ENCODE assay signal across 8 mouse cellular contexts in genomic region chr5:57720206-57720880, GRCm38 (mm10). TPM values are rescaled to one million over a fixed set of nuclear protein-coding genes. Genes with fewer than 3 reads are reported as not detected.
DNase-seq lines count a peak whose midpoint lies in the region; ATAC-seq and TF ChIP-seq lines count a peak whose summit lies in the region.

No protein-coding gene starts in this region.

- H3K79me2 ChIP-seq in C2C12 (ENCODE audit: control insufficient read depth, insufficient read depth): peaks cover 74% of the 10 kb centered on the region

- H3ac ChIP-seq in C2C12 (ENCODE audit: control insufficient read depth, insufficient read length, low read depth): peak overlapping the region; percentile 72

- H3K36me3 ChIP-seq in kidney, embryonic 14.5 days (ENCODE audit: control insufficient read depth, insufficient read depth, low read length): no peaks in the 10 kb centered on the region
- no peaks in the 10 kb centered on the region for H3K36me3 ChIP-seq in C2C12 (ENCODE audit: control insufficient read depth, insufficient read depth)
- H3K36me3 ChIP-seq in embryonic facial prominence, embryonic 15.5 days: no peaks in the 10 kb centered on the region
- H3K36me3 ChIP-seq in neural tube, embryonic 11.5 days (ENCODE audit: control insufficient read depth, insufficient read depth, low read length): no peaks in the 10 kb centered on the region

- H3K9ac ChIP-seq in kidney, embryonic 14.5 days (ENCODE audit: low read depth, low read length): peak overlapping the region; percentile 62
- H3K9ac ChIP-seq in embryonic facial prominence, embryonic 15.5 days: no peak overlapping the region
- H3K9ac ChIP-seq in neural tube, embryonic 11.5 days (ENCODE audit: low read length): no peak overlapping the region

- DNase-seq in kidney, adult 11 months: no peak
- peak; percentile 13 to 26 for DNase-seq in layer of hippocampus, postnatal 10 days (ENCODE audit: low spot score in 2 of 2)
- DNase-seq in neural tube, embryonic 11.5 days (ENCODE audit: low spot score): peak; percentile 14
- DNase-seq in adrenal gland, postnatal 14 days: no peak
- no peak for DNase-seq in thymus, adult 18-20 months

- 6% methylated on average over 34 of the region's 34 CpGs for WGBS in kidney, embryonic 14.5 days
- 6% methylated on average over 34 of the region's 34 CpGs for WGBS in embryonic facial prominence, embryonic 15.5 days
- 7% methylated on average over 34 of the region's 34 CpGs for WGBS in neural tube, embryonic 11.5 days

- peak overlapping the region; percentile 92 for H3K4me2 ChIP-seq in kidney, embryonic 14.5 days (replicated peaks; ENCODE audit: low read depth, low read length)
- H3K4me2 ChIP-seq in embryonic facial prominence, embryonic 15.5 days (replicated peaks): peak overlapping the region; percentile 93
- H3K4me2 ChIP-seq in neural tube, embryonic 11.5 days (ENCODE audit: low read depth): peak overlapping the region; percentile 98

- no peak overlapping the region for H3K27ac ChIP-seq in kidney, embryonic 14.5 days (ENCODE audit: low read depth, low read length)
- no peak overlapping the region for H3K27ac ChIP-seq in embryonic facial prominence, embryonic 15.5 days (replicated peaks)
- no peak overlapping the region for H3K27ac ChIP-seq in neural tube, embryonic 11.5 days (ENCODE audit: low read depth, low read length)

- ATAC-seq in kidney, embryonic 14.5 days (ENCODE audit: low FRiP score, low TSS enrichment): no peak
- ATAC-seq in embryonic facial prominence, embryonic 15.5 days (ENCODE audit: insufficient number of reproducible peaks, low FRiP score, low TSS enrichment, low read depth): no peak
- ATAC-seq in neural tube, embryonic 11.5 days (ENCODE audit: insufficient read depth, low FRiP score, low TSS enrichment): no peak

- no peaks in the 10 kb centered on the region for H3K9me3 ChIP-seq in kidney, embryonic 14.5 days (ENCODE audit: control insufficient read depth, low read length)
- no peaks in the 10 kb centered on the region for H3K9me3 ChIP-seq in embryonic facial prominence, embryonic 15.5 days (replicated peaks)
- no peaks in the 10 kb centered on the region for H3K9me3 ChIP-seq in neural tube, embryonic 11.5 days (ENCODE audit: control insufficient read depth, low read length)

- TF ChIP-seq CTCF in C2C12 (IDR thresholded peaks at IDR 0.05; ENCODE audit: control insufficient read depth, insufficient read depth, insufficient read length): no peak

- peaks cover 50% of the 10 kb centered on the region for H3K79me3 ChIP-seq in C2C12 (ENCODE audit: low read depth)

- H3K4me3 ChIP-seq in kidney, embryonic 14.5 days (ENCODE audit: low read length): peak overlapping the region; percentile 51
- H3K4me3 ChIP-seq in C2C12 (ENCODE audit: insufficient read depth, poor library complexity, severe bottlenecking): peak overlapping the region; percentile 57
- peak overlapping the region; percentile 69 for H3K4me3 ChIP-seq in embryonic facial prominence, embryonic 15.5 days (replicated peaks)
- peak overlapping the region; percentile 60 for H3K4me3 ChIP-seq in neural tube, embryonic 11.5 days (ENCODE audit: low read depth, low read length)

- H3K4me1 ChIP-seq in kidney, embryonic 14.5 days (ENCODE audit: control insufficient read depth, insufficient read depth, low read length): 0 out of 2 replicates have a peak, but pooled peaks cover 7% of the 10 kb centered on the region
- peaks cover 31% of the 10 kb centered on the region for H3K4me1 ChIP-seq in embryonic facial prominence, embryonic 15.5 days
- peaks cover 7% of the 10 kb centered on the region; the same call in 1 of the 2 replicates for H3K4me1 ChIP-seq in neural tube, embryonic 11.5 days (ENCODE audit: control insufficient read depth, insufficient read depth, low read length)

- H3K27me3 ChIP-seq in kidney, embryonic 14.5 days (ENCODE audit: control insufficient read depth, insufficient read depth, low read length): no peaks in the 10 kb centered on the region; the same call in 1 of the 2 replicates
- H3K27me3 ChIP-seq in C2C12 (ENCODE audit: control insufficient read depth, insufficient read depth, insufficient read length): no peaks in the 10 kb centered on the region
- H3K27me3 ChIP-seq in embryonic facial prominence, embryonic 15.5 days: no peaks in the 10 kb centered on the region
- H3K27me3 ChIP-seq in neural tube, embryonic 11.5 days (ENCODE audit: control insufficient read depth, insufficient read depth, low read length): peaks cover 24% of the 10 kb centered on the region

TF ChIP-seq in C2C12, 6 proteins besides CTCF, POLR2A, EP300 and RAD21:
- TF ChIP-seq FOSL1 (IDR thresholded peaks at IDR 0.05; ENCODE audit: insufficient read depth, low read length, poor library complexity, severe bottlenecking) (no peak), MYOD1 (IDR thresholded peaks at IDR 0.05; ENCODE audit: control insufficient read depth, insufficient read length, low read depth) (no peak)

RNA-seq across cellular contexts. Expression of gene Pcdh7, which starts 2.6 kb away (rescaled TPM):
- polyA plus RNA-seq in kidney, embryonic 14.5 days (2014; fragmentation: Nextera tagmentation; extraction: Ambion mirVana): 6.5 and 7.6 TPM in 2 replicates
- 24.7 TPM for polyA plus RNA-seq in C2C12 (2012; fragmentation: generic; extraction: Trizol)
- 11.3 and 11.7 TPM in 2 replicates for polyA plus RNA-seq in embryonic facial prominence, embryonic 15.5 days (2015; fragmentation: Nextera tagmentation; extraction: Ambion mirVana)
- 10 to 100 TPM; 69.3 to 70.6 TPM for total RNA-seq in layer of hippocampus, postnatal 10 days (2021)
- polyA plus RNA-seq in neural tube, embryonic 11.5 days (2014; fragmentation: Nextera tagmentation; extraction: Ambion mirVana): 6.9 and 8.6 TPM in 2 replicates
- 4.6 and 7.6 TPM in 2 replicates for total RNA-seq in adrenal gland, postnatal 14 days (2021)

Comparison
In these comparisons a context has a peak if more than half of its experiments do, and no peak if none do; other contexts are left out.
1. DNase-seq: peak in layer of hippocampus, postnatal 10 days (2 of 2) and neural tube, embryonic 11.5 days (single experiment); none in kidney, adult 11 months (single experiment), adrenal gland, postnatal 14 days (single experiment) and thymus, adult 18-20 months (0 of 2).
2. Peak in every context shown above with its lines, with median percentiles within 50 percentile points of each other: H3K4me2 ChIP-seq and H3K4me3 ChIP-seq.